Mouse (Mus musculus) forebrain, embryonic 10.5 days (tissue): Measurements from ENCODE around the gene Adig. TPM values are rescaled to one million over a fixed set of nuclear protein-coding genes. Genes with fewer than 3 reads are reported as not detected.

ENCODE experiments used
- DNase-seq: peaks from one replicate; pipeline ENCODE4 v3.0.0-alpha.2; 2017; ENCODE audit warnings: low spot score; ENCODE audit errors: extremely low spot score
- H3K27ac ChIP-seq: fragments of 300-500 bp; sonication (generic); 2 replicates; pipeline ENCODE4 v1.5.1; 2016; ENCODE audit warnings: mild to moderate bottlenecking
- H3K27me3 ChIP-seq: fragments of 300-500 bp; sonication (generic); 2 replicates; pipeline ENCODE4 v1.6.1; 2016; ENCODE audit warnings: mild to moderate bottlenecking; ENCODE audit not compliant: poor library complexity, severe bottlenecking
- H3K36me3 ChIP-seq: fragments of 300-500 bp; sonication (generic); replicated peaks from 2 replicates; pipeline ENCODE4 v1.6.1; 2016; ENCODE audit warnings: mild to moderate bottlenecking, moderate library complexity
- H3K4me1 ChIP-seq: fragments of 300-500 bp; sonication (generic); 2 replicates; pipeline ENCODE4 v1.6.1; 2016
- H3K4me3 ChIP-seq: fragments of 300-500 bp; sonication (generic); 2 replicates; pipeline ENCODE4 v1.5.1; 2016; ENCODE audit warnings: mild to moderate bottlenecking, moderate library complexity
- H3K9me3 ChIP-seq: fragments of 300-500 bp; sonication (generic); 2 replicates; pipeline ENCODE4 v1.6.1; 2016; ENCODE audit warnings: mild to moderate bottlenecking, moderate library complexity
- WGBS: fragments of 180-500 bp; shearing (Covaris S2); methylation state at CpG from one replicate; pipeline ENCODE4 v1.1.7; 2016; 5-methylcytosine and 5-hydroxymethylcytosine counted together
- polyA plus RNA-seq: library from polyadenylated mRNA; unstranded; fragments of >200 nt; fragmentation: Nextera tagmentation; extraction: Ambion mirVana; gene quantifications from 2 replicates; pipeline ENCODE4 v1.2.1, GENCODE M21; 2016

The Adig gene
- polyA plus RNA-seq, 1 experiment from 2014 or later, result not detected

DNA sequence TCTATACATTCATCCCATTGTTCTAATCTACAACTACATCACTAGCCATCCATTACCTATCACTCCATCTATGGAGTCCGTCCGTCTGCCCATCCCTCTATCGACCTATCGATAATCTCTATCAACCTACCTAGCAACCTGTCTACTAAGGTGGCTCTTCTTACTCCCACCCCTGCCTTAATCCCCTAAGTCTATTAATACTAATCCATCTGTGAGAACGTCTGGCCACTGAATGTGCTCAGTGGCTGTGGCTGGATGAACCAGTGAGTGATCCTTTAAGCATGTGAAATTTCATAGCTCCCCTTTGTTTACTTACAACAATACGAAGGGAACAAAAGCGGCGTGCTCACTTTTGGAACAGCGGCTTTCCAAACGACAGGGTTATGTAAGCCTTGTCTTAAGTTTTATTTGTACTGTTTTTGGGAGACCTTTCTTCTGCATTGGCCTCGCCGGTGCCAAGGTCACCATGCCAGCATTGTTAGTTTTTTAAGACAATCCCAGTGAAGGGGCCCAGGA, 11.5 kb downstream of the Adig start:
- H3K9me3 ChIP-seq, result no peaks in the 10 kb centered on the region
- no peaks in the 10 kb centered on the region for H3K27me3 ChIP-seq
- no peak overlapping the region for H3K27ac ChIP-seq
- WGBS, result 80% methylated on average over 12 of the region's 12 CpGs
- H3K4me1 ChIP-seq, result peaks cover 15% of the 10 kb centered on the region; the same call in 1 of the 2 replicates
- DNase-seq, result no peak
- no peak overlapping the region for H3K4me3 ChIP-seq
- H3K36me3 ChIP-seq, result no peaks in the 10 kb centered on the region

DNA sequence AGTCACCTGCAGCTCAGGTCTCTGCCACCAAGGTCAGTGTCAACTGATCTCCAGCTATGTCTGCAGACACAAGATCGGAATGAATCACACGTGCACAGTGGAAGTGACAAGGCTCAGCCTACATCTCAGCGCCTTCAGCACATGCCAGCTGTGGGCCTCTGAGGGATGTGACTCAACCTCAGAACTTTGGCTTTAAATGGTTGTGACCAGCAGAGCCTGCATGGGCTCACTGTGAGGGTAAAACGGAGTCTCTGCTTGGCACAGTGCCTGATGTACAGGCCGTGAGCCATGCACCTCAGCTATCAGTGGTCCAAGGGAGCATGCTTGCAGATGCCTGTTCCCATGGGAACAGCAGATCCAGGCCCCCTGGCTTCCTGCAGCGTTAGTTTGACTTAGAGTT, 16.2 kb downstream of the Adig start:
- H3K27ac ChIP-seq, result no peak overlapping the region
- no peaks in the 10 kb centered on the region for H3K36me3 ChIP-seq
- H3K27me3 ChIP-seq, result no peaks in the 10 kb centered on the region
- no peaks in the 10 kb centered on the region for H3K9me3 ChIP-seq
- 85% methylated on average over 6 of the region's 6 CpGs for WGBS
- H3K4me3 ChIP-seq, result no peak overlapping the region
- H3K4me1 ChIP-seq, result peaks cover 8% of the 10 kb centered on the region; the same call in 1 of the 2 replicates
- no peak for DNase-seq

DNA sequence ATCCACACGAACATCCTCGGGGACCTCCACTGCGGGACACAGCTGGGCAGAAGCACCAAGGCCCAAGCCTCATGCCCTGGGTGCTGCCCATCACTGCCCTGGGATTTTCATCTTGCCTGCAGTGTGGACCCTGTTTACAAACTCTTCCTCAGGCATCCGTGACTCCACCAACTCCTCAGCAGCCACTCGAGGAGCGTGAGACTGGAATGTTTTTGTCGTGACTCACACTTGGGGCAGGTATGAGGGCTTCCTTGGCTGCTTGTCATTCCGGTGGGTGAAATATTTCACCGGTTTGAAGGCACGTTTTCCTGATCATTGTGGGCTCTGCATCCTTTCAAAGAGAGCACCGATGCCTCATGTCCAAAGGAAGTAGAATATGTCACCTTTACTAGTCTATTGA, 16.7 kb downstream of the Adig start:
- Histone ChIP-seq H3K27me3 (no peaks in the 10 kb centered on the region), H3K9me3 (no peaks in the 10 kb centered on the region), H3K36me3 (no peaks in the 10 kb centered on the region), H3K4me1 (peaks cover 3% of the 10 kb centered on the region; the same call in 1 of the 2 replicates), H3K4me3 (no peak overlapping the region), H3K27ac (no peak overlapping the region)
- no peak for DNase-seq
- 86% methylated on average over 11 of the region's 11 CpGs for WGBS

- H3K27me3 ChIP-seq, result no peaks in the 10 kb centered on the region
- no peak overlapping the region for H3K4me3 ChIP-seq
- H3K27ac ChIP-seq, result no peak overlapping the region
- no peak for DNase-seq
- WGBS, result 81% methylated on average over 6 of the region's 6 CpGs
- H3K36me3 ChIP-seq, result no peaks in the 10 kb centered on the region
- no peaks in the 10 kb centered on the region for H3K4me1 ChIP-seq
- H3K9me3 ChIP-seq, result no peaks in the 10 kb centered on the region
Measured at GRCm38 (mm10) chr2:158519800-158520199, 17.4 kb downstream of the Adig start.

DNA sequence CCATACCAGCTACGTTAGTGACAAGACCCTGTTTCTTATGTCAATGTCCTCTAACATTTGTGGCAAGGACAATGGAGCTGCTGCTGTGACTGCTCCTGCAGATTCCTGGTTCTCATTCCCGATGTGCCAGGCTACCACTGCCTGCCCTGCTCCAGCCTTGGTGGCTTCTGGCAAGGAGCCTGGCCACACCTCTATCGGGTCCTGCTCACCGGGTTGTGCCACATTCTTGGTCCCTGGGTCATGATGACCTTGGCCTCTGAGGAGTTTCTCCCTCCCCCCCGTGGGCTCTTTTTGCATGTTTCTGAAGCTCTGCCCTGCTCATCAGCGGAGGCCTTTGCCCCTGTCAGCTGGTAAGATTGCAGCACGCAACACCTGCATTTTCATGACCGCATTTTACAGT, 20.6 kb downstream of the Adig start:
- no peaks in the 10 kb centered on the region for H3K4me1 ChIP-seq
- WGBS, result 85% methylated on average over 8 of the region's 8 CpGs
- H3K27ac ChIP-seq, result no peak overlapping the region
- H3K27me3 ChIP-seq, result no peaks in the 10 kb centered on the region
- no peaks in the 10 kb centered on the region for H3K36me3 ChIP-seq
- no peak for DNase-seq
- H3K9me3 ChIP-seq, result no peaks in the 10 kb centered on the region
- no peak overlapping the region for H3K4me3 ChIP-seq

GRCm38 (mm10) chr2:158524129-158524860, 21.9 kb downstream of the Adig start:
- Histone ChIP-seq H3K4me1 (no peaks in the 10 kb centered on the region), H3K9me3 (no peaks in the 10 kb centered on the region), H3K27ac (no peak overlapping the region), H3K36me3 (no peaks in the 10 kb centered on the region), H3K27me3 (no peaks in the 10 kb centered on the region), H3K4me3 (no peak overlapping the region)
- DNase-seq, result no peak
- 89% methylated on average over 16 of the region's 16 CpGs for WGBS

DNA sequence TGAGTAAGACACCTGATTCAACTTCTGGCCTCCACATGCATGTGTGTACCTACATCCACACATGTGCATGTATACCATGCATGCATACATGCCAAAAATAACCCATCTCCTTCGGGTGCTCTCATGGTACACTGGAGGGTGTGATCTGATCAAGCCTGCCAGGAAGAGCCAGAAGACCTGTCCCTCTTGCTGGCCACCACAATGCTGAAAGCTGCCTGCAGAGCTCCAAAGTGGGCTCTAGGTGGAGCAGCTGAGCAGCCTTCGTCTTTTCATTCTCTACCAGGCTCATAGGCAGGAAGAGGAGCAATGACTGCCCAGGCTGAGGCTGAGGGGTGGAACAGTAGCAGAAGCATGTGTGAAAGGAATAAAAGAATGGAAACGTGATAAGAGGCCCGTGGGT, 31.7 kb downstream of the Adig start:
- no peak overlapping the region for H3K27ac ChIP-seq
- peak; percentile 53 for DNase-seq
- H3K36me3 ChIP-seq, result no peaks in the 10 kb centered on the region
- WGBS, result 9% methylated on average over 4 of the region's 4 CpGs
- peaks cover 7% of the 10 kb centered on the region; the same call in 1 of the 2 replicates for H3K27me3 ChIP-seq
- no peaks in the 10 kb centered on the region for H3K9me3 ChIP-seq
- H3K4me1 ChIP-seq, result no peaks in the 10 kb centered on the region
- no peak overlapping the region for H3K4me3 ChIP-seq

DNA sequence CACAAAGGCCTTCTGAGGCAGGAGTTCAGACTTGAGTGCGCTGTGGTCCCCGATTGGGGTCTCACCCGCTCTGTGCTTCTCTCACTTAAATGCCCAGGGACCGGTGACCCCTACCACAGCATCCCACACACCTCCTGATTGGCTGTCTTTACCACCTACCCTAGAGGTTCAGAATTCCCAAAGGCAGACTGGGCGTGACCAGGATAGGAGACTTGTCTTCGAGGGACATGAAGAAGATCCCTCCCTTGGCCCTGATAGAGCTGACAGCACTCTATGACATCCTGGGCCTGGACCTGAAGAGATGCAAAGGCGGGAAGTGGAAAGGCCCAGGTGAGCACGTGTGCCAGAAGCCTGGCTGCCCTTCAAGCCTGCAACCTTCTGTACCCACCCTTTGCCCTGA, 32.1 kb downstream of the Adig start:
- Histone ChIP-seq H3K9me3 (no peaks in the 10 kb centered on the region), H3K27me3 (peaks cover 9% of the 10 kb centered on the region; the same call in 1 of the 2 replicates), H3K4me1 (peaks cover 4% of the 10 kb centered on the region), H3K4me3 (no peak overlapping the region), H3K36me3 (no peaks in the 10 kb centered on the region), H3K27ac (no peak overlapping the region)
- DNase-seq, result no peak
- WGBS, result 72% methylated on average over 8 of the region's 8 CpGs

DNA sequence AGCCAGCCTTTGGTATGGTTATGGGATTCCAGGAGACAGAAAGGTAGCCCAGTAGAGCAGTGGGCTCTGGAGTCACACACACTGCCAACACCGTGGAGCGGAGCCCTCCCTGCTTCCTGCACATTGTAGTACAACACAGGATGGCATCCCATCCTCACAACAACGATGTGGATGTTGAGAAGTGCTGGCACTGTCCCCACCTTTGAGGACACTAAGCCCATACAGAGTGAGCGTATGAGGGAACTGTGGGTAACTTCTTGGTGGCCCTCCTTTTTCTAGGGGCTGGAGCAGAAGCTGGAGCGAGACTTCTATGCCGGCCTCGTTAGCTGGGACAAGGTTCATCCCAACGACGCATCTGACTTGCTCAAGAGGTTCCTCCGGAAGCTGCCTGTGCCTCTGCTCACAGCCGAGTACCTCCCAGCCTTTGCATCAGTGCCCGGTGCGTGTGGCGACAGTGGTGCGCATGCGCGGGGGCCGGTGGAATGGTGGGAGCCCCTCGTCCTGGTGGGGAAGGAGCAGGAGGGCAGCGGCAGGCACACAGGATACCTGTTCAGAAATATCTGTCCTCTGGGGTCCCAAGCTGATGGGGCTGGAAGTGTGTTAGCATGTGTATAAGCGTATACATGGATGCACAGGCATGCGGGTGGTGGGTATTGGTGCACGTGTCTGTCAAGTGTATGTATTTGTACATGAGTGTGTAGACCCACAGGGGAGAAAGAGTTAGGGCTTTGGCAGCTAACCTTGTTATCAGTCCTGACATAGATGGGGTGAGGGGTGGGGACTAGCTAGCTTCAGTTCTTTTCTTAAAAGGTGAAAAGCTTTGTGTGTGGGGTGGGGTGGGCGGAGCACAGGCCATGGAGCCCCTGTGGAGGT, 37.3 kb downstream of the Adig start:
- Histone ChIP-seq H3K4me1 (peaks cover 9% of the 10 kb centered on the region), H3K27me3 (peaks cover 9% of the 10 kb centered on the region), H3K36me3 (no peaks in the 10 kb centered on the region), H3K4me3 (peak overlapping the region; percentile 32), H3K9me3 (no peaks in the 10 kb centered on the region), H3K27ac (peak overlapping the region; percentile 26)
- WGBS, result 59% methylated on average over 24 of the region's 24 CpGs
- DNase-seq, result peak; percentile 44

DNA sequence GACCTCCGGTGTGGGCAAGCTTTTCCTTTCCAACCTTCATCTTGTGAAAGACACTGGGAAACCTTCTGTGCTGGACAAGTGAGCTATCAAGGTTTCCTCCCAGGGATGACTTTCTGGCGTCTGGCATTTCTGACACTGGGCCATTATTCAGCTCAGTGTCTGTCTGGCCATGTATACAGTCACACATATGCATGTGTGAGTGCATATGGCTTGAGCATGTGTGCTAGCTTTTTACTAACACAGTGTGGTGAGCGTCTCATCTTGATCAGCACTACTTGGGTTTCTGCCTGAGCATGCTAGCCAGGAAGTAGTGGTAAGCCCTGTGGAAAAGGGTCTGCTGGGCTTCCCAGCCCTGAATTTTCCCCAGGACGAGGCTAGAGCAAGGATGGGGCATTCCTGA, 38.9 kb downstream of the Adig start:
- WGBS, result 57% methylated on average over 4 of the region's 4 CpGs

GRCm38 (mm10) chr2:158545266-158545665, 42.9 kb downstream of the Adig start:
- no peaks in the 10 kb centered on the region for H3K36me3 ChIP-seq
- DNase-seq, result no peak
- no peak overlapping the region for H3K4me3 ChIP-seq
- H3K4me1 ChIP-seq, result peaks cover 11% of the 10 kb centered on the region
- H3K27ac ChIP-seq, result no peak overlapping the region
- WGBS, result 81% methylated on average over 2 of the region's 2 CpGs
- H3K9me3 ChIP-seq, result no peaks in the 10 kb centered on the region
- peaks cover 26% of the 10 kb centered on the region for H3K27me3 ChIP-seq

More for the DNA sequence above, 38.9 kb downstream of the Adig start:
- no peaks in the 10 kb centered on the region for H3K9me3 ChIP-seq
- H3K36me3 ChIP-seq, result no peaks in the 10 kb centered on the region
- no peak overlapping the region for H3K4me3 ChIP-seq
- no peak overlapping the region for H3K27ac ChIP-seq
- peaks cover 11% of the 10 kb centered on the region for H3K27me3 ChIP-seq
- peaks cover 11% of the 10 kb centered on the region for H3K4me1 ChIP-seq
- DNase-seq, result no peak

DNA sequence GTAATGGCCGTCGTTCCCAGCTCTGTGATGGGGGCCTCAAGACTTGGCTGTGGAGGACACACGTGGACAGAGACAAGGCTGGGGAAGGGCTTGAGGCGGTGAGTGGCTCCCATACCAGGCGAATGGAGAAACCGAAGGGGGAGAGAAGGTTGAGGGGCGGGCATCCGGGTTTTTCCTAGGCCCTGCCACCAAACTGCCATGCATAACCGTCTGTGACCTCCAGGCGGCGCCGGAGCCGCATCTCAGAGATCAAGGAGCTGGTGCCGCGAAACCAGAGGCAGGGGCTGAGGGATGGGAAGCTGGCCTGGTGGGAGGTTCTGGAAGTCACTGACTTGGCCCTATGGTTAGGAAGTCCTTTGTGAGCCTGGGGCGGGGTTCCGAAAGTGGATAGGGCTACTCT, 44.3 kb downstream of the Adig start:
- 3% methylated on average over 17 of the region's 17 CpGs for WGBS
- Histone ChIP-seq H3K4me1 (peaks cover 11% of the 10 kb centered on the region), H3K9me3 (no peaks in the 10 kb centered on the region), H3K36me3 (no peaks in the 10 kb centered on the region), H3K27me3 (peaks cover 40% of the 10 kb centered on the region), H3K4me3 (no peak overlapping the region), H3K27ac (peak overlapping the region; percentile 8; the same call in 1 of the 2 replicates)
- peak; percentile 88 for DNase-seq

GRCm38 (mm10) chr2:158550067-158550466, 47.7 kb downstream of the Adig start:
- H3K4me1 ChIP-seq, result peaks cover 17% of the 10 kb centered on the region
- H3K27me3 ChIP-seq, result peaks cover 70% of the 10 kb centered on the region
- DNase-seq, result peak; percentile 81
- WGBS, result 3% methylated on average over 3 of the region's 3 CpGs
- no peaks in the 10 kb centered on the region for H3K36me3 ChIP-seq
- no peak overlapping the region for H3K27ac ChIP-seq
- no peak overlapping the region for H3K4me3 ChIP-seq
- H3K9me3 ChIP-seq, result no peaks in the 10 kb centered on the region
